Mouse (Mus musculus): Measurements from ENCODE around the gene Bcl6. TPM values are rescaled to one million over a fixed set of nuclear protein-coding genes. Genes with fewer than 3 reads are reported as not detected.

Gene Bcl6
- polyA plus RNA-seq, 1 experiment from 2014 or later = 33.3 TPM

DNA sequence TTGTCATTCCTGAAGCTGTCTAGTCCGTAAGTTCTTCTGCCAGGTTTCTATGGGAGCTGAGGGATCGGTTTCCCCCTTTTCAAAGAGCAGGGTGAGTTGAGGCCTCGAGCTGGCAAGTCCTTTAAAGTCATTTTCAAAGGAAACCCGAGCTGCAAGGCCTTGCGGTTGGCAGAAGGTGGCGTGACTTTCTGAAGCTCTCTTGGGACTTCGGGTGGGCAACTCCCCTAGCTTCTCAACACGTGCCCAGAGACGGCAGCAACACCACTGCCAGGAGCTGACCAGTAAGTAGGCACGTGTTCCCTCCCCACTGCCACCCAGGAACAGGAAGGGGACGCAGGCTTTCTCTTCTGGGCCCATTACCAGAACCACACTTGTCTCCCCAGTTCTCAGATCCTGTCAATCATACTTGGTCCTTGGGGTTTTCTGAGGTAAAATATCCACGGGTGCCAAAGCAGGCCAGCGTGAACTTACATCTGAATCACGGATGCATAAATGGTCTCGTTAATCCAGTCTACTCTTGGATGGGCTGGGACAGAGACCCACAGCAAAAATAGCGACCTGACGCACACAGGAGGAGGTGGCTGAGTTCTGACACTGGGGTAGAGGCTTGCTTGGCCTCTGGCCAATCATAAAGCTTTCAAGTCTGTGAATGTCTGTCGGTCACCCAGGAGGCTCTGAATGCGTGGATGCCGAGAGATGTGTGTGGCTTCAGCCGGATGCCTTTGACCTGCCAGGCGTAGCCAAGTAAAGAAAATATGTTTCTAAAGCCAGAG is 24.6 kb downstream of the Bcl6 start:
- DNase-seq (ENCODE audit: low read depth, low spot score) = no peak
- peak; percentile 32 for ATAC-seq
- CTCF ChIA-PET = interaction anchor here (0.9 to 1.3 kb wide), 4 partner anchors 10 to 1099 kb away, joined by 3 to 4 read pairs (median 3); no protein-coding TSS in a partner anchor
- TF ChIP-seq CTCF (IDR thresholded peaks at IDR 0.05) = no peak
- in situ Hi-C loops (cut with MboI; ENCODE audit: low pct_unique_long_range_greater_than_20kb) = no loop called here
- POLR2A ChIA-PET = no interaction called here
- no peaks in the 10 kb centered on the region for H3K27me3 ChIP-seq

DNA sequence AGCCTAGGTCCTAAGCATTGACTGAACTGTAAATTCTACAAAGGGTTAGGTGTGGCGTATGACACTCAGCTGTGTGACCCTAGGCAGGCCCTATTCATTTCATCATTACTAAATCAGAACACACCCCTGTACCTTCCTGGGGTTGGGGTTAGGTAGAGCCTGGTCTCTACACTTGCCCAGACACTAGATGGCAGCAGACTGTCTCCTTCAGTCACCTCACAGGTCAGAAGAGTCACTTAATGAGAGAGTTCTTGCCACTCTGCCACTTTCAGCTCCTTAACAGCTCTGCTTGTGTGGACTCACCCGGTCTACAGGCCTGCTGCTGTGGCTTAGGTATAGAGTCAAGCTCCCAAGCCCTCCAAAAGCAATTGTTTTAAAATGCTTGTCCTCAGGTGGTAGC is 26.3 kb downstream of the Bcl6 start:
- ChIA-PET POLR2A (no interaction called here), CTCF (interaction anchor here (0.7 to 2.6 kb wide), 8 partner anchors 8 to 1298 kb away, joined by 3 to 16 read pairs (median 4); no protein-coding TSS in a partner anchor)
- H3K27me3 ChIP-seq = no peaks in the 10 kb centered on the region
- ATAC-seq = peak; percentile 63
- in situ Hi-C loops (cut with MboI; ENCODE audit: low pct_unique_long_range_greater_than_20kb) = no loop called here
- no peak for TF ChIP-seq CTCF (IDR thresholded peaks at IDR 0.05)
- no peak for DNase-seq (ENCODE audit: low read depth, low spot score)

DNA sequence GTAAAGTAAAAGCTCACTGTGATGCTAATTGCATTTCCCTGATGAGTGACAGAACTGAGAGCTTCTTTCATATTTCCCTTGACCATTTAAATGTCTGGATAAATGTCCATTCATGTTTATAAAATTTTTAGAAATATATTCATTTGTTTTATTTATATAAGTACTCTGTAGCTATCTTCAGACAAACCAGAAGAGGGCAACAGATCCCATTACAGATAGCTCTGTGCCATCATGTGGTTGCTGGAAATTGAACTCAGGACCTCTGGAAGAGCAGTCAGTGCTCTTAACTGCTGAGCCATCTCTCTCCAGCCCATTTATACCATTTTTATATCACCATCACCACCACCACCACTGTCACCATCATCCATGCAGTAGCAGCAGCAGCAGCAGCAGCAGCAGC is 29.7 kb downstream of the Bcl6 start:
- in situ Hi-C loops (cut with MboI; ENCODE audit: low pct_unique_long_range_greater_than_20kb) = loop anchor here (10.0 kb wide), 1 partner anchor 504 kb away; no protein-coding TSS in a partner anchor
- ChIA-PET CTCF (interaction anchor here (0.7 to 1.4 kb wide), 4 partner anchors 25 to 1305 kb away, joined by 3 to 4 read pairs (median 4); no protein-coding TSS in a partner anchor), POLR2A (no interaction called here)
- DNase-seq (ENCODE audit: low read depth, low spot score) (no peak), ATAC-seq (no peak)
- peak; percentile 33 for TF ChIP-seq CTCF (IDR thresholded peaks at IDR 0.05)
- H3K27me3 ChIP-seq = peaks cover 4% of the 10 kb centered on the region

DNA sequence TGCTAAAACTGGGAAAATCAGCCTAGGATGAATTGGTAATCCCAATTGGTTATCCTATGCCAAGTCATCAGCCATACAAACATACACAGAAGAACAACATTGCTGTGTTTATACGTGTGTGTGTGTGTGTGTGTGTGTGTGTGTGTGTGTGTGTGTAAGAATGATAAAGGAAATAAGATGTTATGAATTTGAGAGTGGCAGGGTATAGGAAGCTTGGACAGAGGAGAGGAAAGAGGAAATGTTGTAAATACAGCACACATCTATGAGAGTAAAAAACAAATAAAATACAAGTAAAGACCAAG is 34.7 kb downstream of the Bcl6 start:
- DNase-seq (ENCODE audit: low read depth, low spot score) = no peak
- POLR2A ChIA-PET = interaction anchor here (0.6 kb wide), 1 partner anchor 1762 kb away, joined by 4 read pairs; no protein-coding TSS in a partner anchor
- no peak for ATAC-seq
- H3K27me3 ChIP-seq = peaks cover 4% of the 10 kb centered on the region
- no peak for TF ChIP-seq CTCF (IDR thresholded peaks at IDR 0.05)
- CTCF ChIA-PET = interaction anchor here (0.7 to 1.0 kb wide), 4 partner anchors 9 to 502 kb away, joined by 3 to 4 read pairs (median 4); no protein-coding TSS in a partner anchor
- in situ Hi-C loops (cut with MboI; ENCODE audit: low pct_unique_long_range_greater_than_20kb) = loop anchor here (10.0 kb wide), 1 partner anchor 499 kb away; no protein-coding TSS in a partner anchor

DNA sequence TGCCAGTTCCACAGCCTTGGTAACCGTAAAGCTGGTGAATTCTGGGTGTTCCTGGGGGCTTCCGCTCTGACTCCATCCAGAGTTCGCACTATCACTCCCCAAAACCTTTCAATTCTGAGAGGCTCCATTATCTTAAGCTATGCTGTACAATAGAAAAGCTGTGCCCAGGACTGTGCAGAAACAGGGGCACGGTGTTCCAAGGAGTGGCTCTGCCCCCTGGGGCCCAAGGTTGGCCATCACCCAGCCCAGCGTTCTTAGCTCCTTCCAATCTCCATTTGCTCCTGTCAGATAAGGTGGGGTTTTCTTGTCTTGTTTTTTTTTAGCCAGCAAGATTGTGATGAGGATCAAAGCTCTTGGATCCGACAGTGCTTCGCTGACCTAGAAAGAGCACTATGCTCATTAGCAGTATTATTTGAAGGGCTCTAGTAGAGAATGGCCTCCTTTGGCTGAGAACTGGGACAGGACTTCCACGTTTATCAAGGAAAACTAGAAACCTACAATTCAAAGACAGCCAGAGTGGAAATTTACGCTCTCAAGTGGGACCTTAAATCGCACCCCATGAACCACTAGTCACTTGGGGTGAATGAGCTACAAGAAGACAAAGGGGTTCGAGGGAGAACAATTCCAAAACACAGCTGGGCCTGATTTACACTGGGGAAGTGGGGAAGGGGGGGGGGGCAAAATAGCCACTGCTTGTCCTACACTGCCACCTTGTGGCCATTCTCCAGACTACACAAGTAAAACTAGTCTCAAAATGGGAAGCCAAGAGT is 35.3 kb downstream of the Bcl6 start:
- no peak for DNase-seq (ENCODE audit: low read depth, low spot score)
- POLR2A ChIA-PET = no interaction called here
- CTCF ChIA-PET = interaction anchor here (0.6 to 1.1 kb wide), 10 partner anchors 11 to 502 kb away, joined by 3 to 4 read pairs (median 3); no protein-coding TSS in a partner anchor
- TF ChIP-seq CTCF (IDR thresholded peaks at IDR 0.05) = peak; percentile 61
- in situ Hi-C loops (cut with MboI; ENCODE audit: low pct_unique_long_range_greater_than_20kb) = loop anchor here (10.0 kb wide), 1 partner anchor 499 kb away; no protein-coding TSS in a partner anchor
- ATAC-seq = no peak
- H3K27me3 ChIP-seq = peaks cover 4% of the 10 kb centered on the region

DNA sequence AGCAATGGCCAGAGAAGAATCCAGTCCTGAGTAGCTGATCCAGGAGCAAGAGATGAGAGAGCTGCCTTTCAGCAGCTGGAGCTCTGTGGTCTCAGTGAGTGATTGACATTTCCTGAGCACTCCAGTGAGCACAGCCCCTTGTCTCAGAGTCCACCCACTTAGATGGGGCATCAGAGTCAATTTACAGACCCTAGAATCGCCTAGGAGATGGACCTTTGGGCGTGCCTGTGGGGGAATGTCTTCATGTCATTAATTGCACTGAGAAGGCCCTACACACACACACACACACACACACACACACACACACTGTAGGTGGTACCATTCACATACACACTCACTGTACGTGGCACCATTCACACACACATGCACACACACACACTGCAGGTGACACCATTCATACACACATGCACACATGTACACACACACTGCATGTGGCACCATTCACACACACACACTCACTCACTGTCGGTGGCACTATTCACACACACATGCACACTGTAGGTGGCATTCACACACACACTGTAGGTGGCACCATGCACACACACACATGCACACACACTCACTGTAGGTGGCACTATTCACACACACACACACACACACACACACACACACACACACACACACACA is 36.4 kb downstream of the Bcl6 start:
- in situ Hi-C loops (cut with MboI; ENCODE audit: low pct_unique_long_range_greater_than_20kb) = loop anchor here (10.0 kb wide), 1 partner anchor 497 kb away; no protein-coding TSS in a partner anchor
- TF ChIP-seq CTCF (IDR thresholded peaks at IDR 0.05) = no peak
- CTCF ChIA-PET = no interaction called here
- peaks cover 4% of the 10 kb centered on the region for H3K27me3 ChIP-seq
- DNase-seq (ENCODE audit: low read depth, low spot score) = no peak
- POLR2A ChIA-PET = no interaction called here
- ATAC-seq = no peak

DNA sequence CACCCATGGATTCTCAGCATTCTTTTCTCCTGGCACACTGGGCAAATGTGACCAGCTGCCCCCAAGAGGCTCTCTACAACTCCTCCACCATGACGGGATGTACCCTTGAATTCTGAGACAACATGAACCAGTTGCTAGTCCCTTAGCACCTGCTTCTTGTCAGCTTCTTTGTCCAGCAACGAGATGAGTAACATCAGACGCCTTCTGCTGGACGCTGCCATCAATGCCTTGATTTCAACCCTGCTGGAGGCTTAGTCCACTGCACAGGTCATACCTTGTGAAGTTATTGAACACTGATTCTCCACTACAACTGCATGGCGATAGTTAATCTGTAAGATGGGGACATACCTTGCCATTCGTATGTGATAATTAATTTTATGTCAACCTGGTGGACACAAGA is 41.0 kb downstream of the Bcl6 start:
- CTCF ChIA-PET = no interaction called here
- POLR2A ChIA-PET = no interaction called here
- no peaks in the 10 kb centered on the region for H3K27me3 ChIP-seq
- no peak for ATAC-seq
- TF ChIP-seq CTCF (IDR thresholded peaks at IDR 0.05) = peak; percentile 61
- no peak for DNase-seq (ENCODE audit: low read depth, low spot score)
- in situ Hi-C loops (cut with MboI; ENCODE audit: low pct_unique_long_range_greater_than_20kb) = no loop called here

DNA sequence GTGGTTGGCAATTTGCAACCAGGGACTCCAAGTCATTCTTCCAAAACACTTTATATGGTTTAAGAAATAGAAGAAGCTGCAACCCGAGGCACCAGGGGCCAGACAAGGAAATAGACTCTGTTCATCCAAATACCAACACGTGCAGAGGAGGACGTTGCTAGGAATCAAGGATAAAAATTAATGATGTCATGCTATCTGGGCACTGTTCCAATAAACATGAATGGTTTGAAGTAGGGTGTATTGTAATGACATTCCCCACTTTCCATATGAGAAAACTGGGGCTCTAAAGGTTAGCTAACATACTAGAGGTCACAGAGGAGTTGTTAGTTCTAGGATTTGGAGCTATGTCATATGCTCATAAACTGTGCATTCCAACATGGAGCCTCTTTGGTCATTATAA is 43.9 kb downstream of the Bcl6 start:
- no peak for DNase-seq (ENCODE audit: low read depth, low spot score)
- in situ Hi-C loops (cut with MboI; ENCODE audit: low pct_unique_long_range_greater_than_20kb) = no loop called here
- ATAC-seq = no peak
- TF ChIP-seq CTCF (IDR thresholded peaks at IDR 0.05) = no peak
- CTCF ChIA-PET = no interaction called here
- H3K27me3 ChIP-seq = no peaks in the 10 kb centered on the region
- POLR2A ChIA-PET = interaction anchor here (0.6 kb wide), 1 partner anchor 479 kb away, joined by 4 read pairs; no protein-coding TSS in a partner anchor

DNA sequence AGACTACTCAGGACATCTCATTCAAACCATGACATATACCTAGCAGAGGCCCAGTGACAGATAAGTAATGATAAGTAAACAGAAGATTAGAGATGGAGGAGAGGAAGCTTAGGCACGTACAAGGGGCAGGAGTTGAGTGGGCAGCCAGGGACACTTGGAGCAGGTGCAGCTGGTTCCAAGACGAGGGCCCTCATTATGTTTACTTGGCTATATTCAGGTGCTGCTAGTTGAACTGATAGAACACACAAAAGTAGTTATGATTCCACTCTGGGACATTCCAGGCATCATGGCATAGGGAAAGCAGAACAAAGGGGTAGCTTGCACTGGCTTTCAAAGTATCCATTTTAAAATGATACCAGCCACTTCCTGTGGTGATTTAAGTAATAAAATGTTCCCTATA is 54.3 kb downstream of the Bcl6 start:
- in situ Hi-C loops (cut with MboI; ENCODE audit: low pct_unique_long_range_greater_than_20kb) = no loop called here
- peaks cover 6% of the 10 kb centered on the region for H3K27me3 ChIP-seq
- no peak for ATAC-seq
- POLR2A ChIA-PET = no interaction called here
- CTCF ChIA-PET = no interaction called here
- no peak for TF ChIP-seq CTCF (IDR thresholded peaks at IDR 0.05)
- no peak for DNase-seq (ENCODE audit: low read depth, low spot score)

DNA sequence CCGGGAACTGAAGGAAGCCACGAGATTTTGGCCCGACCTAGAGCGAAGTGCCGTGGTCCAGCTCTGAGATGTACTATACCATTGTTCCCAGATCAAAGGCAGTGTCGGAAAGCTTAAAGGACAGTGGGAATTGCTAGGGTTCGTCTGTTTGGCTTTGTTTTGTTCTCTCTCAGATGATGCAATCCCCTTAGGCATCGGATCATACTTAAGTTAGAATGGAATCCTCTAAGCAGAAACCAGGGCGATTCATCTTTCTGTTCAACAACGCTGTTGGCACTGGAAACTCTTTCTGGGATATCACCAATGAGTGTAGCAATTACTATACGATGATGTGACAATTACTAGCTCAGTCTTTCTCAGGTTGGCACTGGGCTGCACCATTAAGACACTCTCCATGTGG is 56.4 kb downstream of the Bcl6 start, which contains the start of gene Rtp2:
TSS of gene Rtp2 (minus strand) at position 101 of the 400 bp plus-strand sequence.
- DNase-seq (ENCODE audit: low read depth, low spot score) (no peak), ATAC-seq (no peak)
- peaks cover 8% of the 10 kb centered on the region for H3K27me3 ChIP-seq
- in situ Hi-C loops (cut with MboI; ENCODE audit: low pct_unique_long_range_greater_than_20kb) = no loop called here
- ChIA-PET POLR2A (no interaction called here), CTCF (interaction anchor here (1.4 kb wide), 1 partner anchor 17 kb away, joined by 3 read pairs; no protein-coding TSS in a partner anchor)
- no peak for TF ChIP-seq CTCF (IDR thresholded peaks at IDR 0.05)
